Mouse (Mus musculus): ENCODE data around the gene Tex52. TPM values are rescaled to one million over a fixed set of nuclear protein-coding genes. Genes with fewer than 3 reads are reported as not detected.
A peak's percentile ranks its signal among the peaks of the same experiment; 100 is the strongest.

Gene Tex52
- total RNA-seq (2012; rRNA removed) (not detected in 2 replicates), polyA plus RNA-seq (2012; ENCODE audit: insufficient read depth in 1 of 2, insufficient read length in 2 of 2, low read depth in 1 of 2, low replicate concordance in 2 of 2, missing spikeins in 1 of 2) (under 1 TPM in 1 of 2 experiments, not detected in 1; 0.07 TPM)

- no peak for DNase-seq (ENCODE audit: low read depth, low spot score)
- Histone ChIP-seq H3K27ac (ENCODE audit: control insufficient read depth, low read depth, low read length) (no peak within 1 kb of the TSS), H3K4me1 (ENCODE audit: control insufficient read depth in 1 of 2, insufficient read depth in 2 of 2, low read length in 2 of 2) (peaks cover 0 to 4% of the 10 kb centered on the region in 2 experiments; a peak in 1 of 4 replicates), H3K79me2 (ENCODE audit: control insufficient read depth, insufficient read depth, low read length, poor library complexity) (no peaks in the 10 kb centered on the region), H3K9me3 (replicated peaks; ENCODE audit: insufficient read depth, low read length) (no peaks in the 10 kb centered on the region), H3K9ac (ENCODE audit: control insufficient read depth, low read depth, low read length, poor library complexity, severe bottlenecking) (no peak within 1 kb of the TSS), H3K4me3 (ENCODE audit: control insufficient read depth in 1 of 2, insufficient read depth in 1 of 2, low read depth in 2 of 2, low read length in 2 of 2) (no peak within 1 kb of the TSS), H3K36me3 (ENCODE audit: control insufficient read depth in 1 of 2, insufficient read depth in 2 of 2, low read length in 2 of 2) (peaks cover 0 to 3% of the 10 kb centered on the region in 2 experiments; a peak in 2 of 4 replicates), H3K27me3 (ENCODE audit: control insufficient read depth in 1 of 2, insufficient read depth in 2 of 2, low read length in 2 of 2) (no peaks in the 10 kb centered on the region)
- TF ChIP-seq KAT2A (conservative IDR thresholded peaks at IDR 0.05; ENCODE audit: low read depth, low read length) = no peak
- no peak for TF ChIP-seq MAFK (IDR thresholded peaks at IDR 0.05; ENCODE audit: borderline replicate concordance, low read depth, low read length)
- no peak for TF ChIP-seq GATA1 (IDR thresholded peaks at IDR 0.05; ENCODE audit: low read depth, low read length)
- TF ChIP-seq ZMIZ1 (IDR thresholded peaks at IDR 0.05; ENCODE audit: low read depth, low read length) = no peak
- TF ChIP-seq MEF2A (IDR thresholded peaks at IDR 0.05; ENCODE audit: extremely low read depth, insufficient replicate concordance, low read depth, low read length, poor library complexity, severe bottlenecking) = no peak
- TF ChIP-seq HCFC1 (IDR thresholded peaks at IDR 0.05; ENCODE audit: low read depth, low read length) = no peak
- TF ChIP-seq POLR2A (IDR thresholded peaks at IDR 0.05; ENCODE audit: control insufficient read depth in 1 of 2, insufficient read depth in 1 of 2, low read depth in 1 of 2, low read length in 2 of 2, poor library complexity in 1 of 2) = peak in 1 of 2 experiments; percentile 31; a peak in 1 of 4 replicates
- TF ChIP-seq E2F4 (IDR thresholded peaks at IDR 0.05; ENCODE audit: borderline replicate concordance, low read depth, low read length) = no peak
These were observed at the start of gene Tex52, which contains the start of gene Gm44596 for GRCm38 (mm10) chr6:128375192-128375591. Tex52 (plus strand) TSS chr6:128375456. Gm44596 (plus strand) TSS chr6:128375503.

DNA sequence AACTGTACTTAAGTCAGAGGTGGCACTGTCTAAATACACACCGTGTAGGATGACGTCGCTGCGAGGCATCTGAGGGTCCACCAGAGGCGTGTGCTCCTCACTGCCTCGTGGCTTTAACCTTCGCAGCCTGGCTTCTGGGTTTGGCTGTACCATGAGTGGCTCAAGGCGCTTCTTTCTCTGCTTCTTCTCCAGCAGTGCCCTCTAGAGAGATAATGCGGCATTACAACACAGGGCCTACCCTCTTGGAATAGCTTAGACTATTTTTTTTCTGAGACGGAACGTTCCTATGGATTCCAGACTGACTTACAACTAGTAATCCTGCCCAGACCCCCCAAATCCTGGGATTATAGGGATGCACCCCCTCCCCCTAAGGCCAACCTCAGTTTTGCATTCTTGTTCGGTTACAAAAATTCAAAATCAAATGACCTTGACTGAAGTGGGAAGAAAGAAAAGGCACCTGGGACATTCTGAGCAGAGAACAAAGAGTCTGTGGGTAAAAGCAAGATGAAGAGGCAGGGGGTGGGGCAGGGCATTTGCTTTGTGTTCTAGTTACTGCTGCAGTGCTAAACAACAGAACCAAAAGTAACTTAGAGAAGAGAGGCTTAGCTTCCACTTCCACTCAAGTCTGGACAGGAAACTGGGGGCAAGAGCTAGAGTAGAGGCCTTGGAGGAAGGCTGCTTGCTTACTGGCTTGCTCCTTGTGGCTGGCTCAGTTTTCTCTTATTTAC, 40.7 kb upstream of the Tex52 start:
- Histone ChIP-seq H3K9me3 (replicated peaks; ENCODE audit: insufficient read depth, low read length) (peaks cover 2% of the 10 kb centered on the region; the same call in 1 of the 2 replicates), H3K4me1 (ENCODE audit: control insufficient read depth in 1 of 2, insufficient read depth in 2 of 2, low read length in 2 of 2) (no peaks in the 10 kb centered on the region), H3K9ac (ENCODE audit: control insufficient read depth, low read depth, low read length, poor library complexity, severe bottlenecking) (no peak overlapping the region), H3K36me3 (ENCODE audit: control insufficient read depth in 1 of 2, insufficient read depth in 2 of 2, low read length in 2 of 2) (peaks cover 1 to 2% of the 10 kb centered on the region in 2 experiments; a peak in 2 of 4 replicates), H3K79me2 (ENCODE audit: control insufficient read depth, insufficient read depth, low read length, poor library complexity) (no peaks in the 10 kb centered on the region), H3K27me3 (ENCODE audit: control insufficient read depth in 1 of 2, insufficient read depth in 2 of 2, low read length in 2 of 2) (no peaks in the 10 kb centered on the region), H3K27ac (ENCODE audit: control insufficient read depth, low read depth, low read length) (no peak overlapping the region), H3K4me3 (ENCODE audit: control insufficient read depth in 1 of 2, insufficient read depth in 1 of 2, low read depth in 2 of 2, low read length in 2 of 2) (no peak overlapping the region)
- no peak for TF ChIP-seq TAL1 (IDR thresholded peaks at IDR 0.05; ENCODE audit: low read length)
- TF ChIP-seq POLR2A (IDR thresholded peaks at IDR 0.05; ENCODE audit: control insufficient read depth in 1 of 2, insufficient read depth in 1 of 2, low read depth in 1 of 2, low read length in 2 of 2, poor library complexity in 1 of 2) = no peak
- TF ChIP-seq ZNF384 (IDR thresholded peaks at IDR 0.05; ENCODE audit: low read depth, low read length) = peak; percentile 43; the same call in 1 of the 2 replicates
- peak; percentile 19; the same call in 1 of the 2 replicates for TF ChIP-seq SMC3 (IDR thresholded peaks at IDR 0.05; ENCODE audit: low read depth, low read length)
- TF ChIP-seq BHLHE40 (IDR thresholded peaks at IDR 0.05; ENCODE audit: borderline replicate concordance, low read depth, low read length) = no peak
- no peak for TF ChIP-seq RCOR1 (IDR thresholded peaks at IDR 0.05; ENCODE audit: low read depth, low read length)
- TF ChIP-seq MAFK (IDR thresholded peaks at IDR 0.05; ENCODE audit: borderline replicate concordance, low read depth, low read length) = no peak
- no peak for TF ChIP-seq TCF12 (IDR thresholded peaks at IDR 0.05; ENCODE audit: low read depth, low read length)
- no peak for TF ChIP-seq MAX (IDR thresholded peaks at IDR 0.05; ENCODE audit: low read length)
- TF ChIP-seq MYB (IDR thresholded peaks at IDR 0.05; ENCODE audit: low read depth, low read length) = no peak
- peak; percentile 45 to 65 (median 56); a peak in 5 of 6 replicates for TF ChIP-seq CTCF (IDR thresholded peaks at IDR 0.05 in 2 of 3, conservative IDR thresholded peaks at IDR 0.05 in 1 of 3; ENCODE audit: control insufficient read depth in 1 of 3, insufficient read depth in 1 of 3, low read depth in 2 of 3, low read length in 3 of 3, poor library complexity in 1 of 3, severe bottlenecking in 1 of 3)
- no peak for TF ChIP-seq GABPA (IDR thresholded peaks at IDR 0.05; ENCODE audit: low read depth, low read length)
- TF ChIP-seq GATA1 (IDR thresholded peaks at IDR 0.05; ENCODE audit: low read depth, low read length) = no peak
- no peak for TF ChIP-seq CHD1 (IDR thresholded peaks at IDR 0.05; ENCODE audit: low read depth, low read length)
- TF ChIP-seq MEF2A (IDR thresholded peaks at IDR 0.05; ENCODE audit: extremely low read depth, insufficient replicate concordance, low read depth, low read length, poor library complexity, severe bottlenecking) = no peak
- no peak for TF ChIP-seq USF1 (IDR thresholded peaks at IDR 0.05; ENCODE audit: low read depth, low read length)
- no peak for TF ChIP-seq NRF1 (IDR thresholded peaks at IDR 0.05; ENCODE audit: insufficient read depth, low read depth, low read length, poor library complexity, severe bottlenecking)
- TF ChIP-seq RAD21 (IDR thresholded peaks at IDR 0.05; ENCODE audit: low read depth, low read length) = peak; percentile 23
- DNase-seq (ENCODE audit: low read depth, low spot score) = peak; percentile 59
